Mouse (Mus musculus) kidney, postnatal 0 days (tissue): ENCODE measurements around the gene Polr3b. TPM values are rescaled to one million over a fixed set of nuclear protein-coding genes. Genes with fewer than 3 reads are reported as not detected.

Experiments used
- ATAC-seq: fragments of 200-750 bp; cut with Nextera tagmentation; replicated peaks from 2 replicates; pipeline ENCODE4 v1.8.0; 2017; ENCODE audit warnings: low read depth, moderate number of reproducible peaks, moderate TSS enrichment, moderate library complexity; ENCODE audit not compliant: low FRiP score
- DNase-seq: peaks from one replicate; pipeline ENCODE4 v3.0.0-alpha.2; 2016; ENCODE audit warnings: low spot score
- H3K27ac ChIP-seq: fragments of 300-500 bp; sonication (generic); 2 replicates; pipeline ENCODE4 v1.5.1; 2014; ENCODE audit warnings: mild to moderate bottlenecking
- H3K27me3 ChIP-seq: fragments of 300-500 bp; sonication (generic); 2 replicates; pipeline ENCODE4 v1.6.1; 2014; ENCODE audit warnings: low read length, mixed read lengths; ENCODE audit not compliant: insufficient read depth
- H3K36me3 ChIP-seq: fragments of 300-500 bp; sonication (generic); 2 replicates; pipeline ENCODE4 v1.6.1; 2014; ENCODE audit warnings: low read length, mixed read lengths; ENCODE audit not compliant: insufficient read depth
- H3K4me1 ChIP-seq: fragments of 300-500 bp; sonication (generic); replicated peaks from 2 replicates; pipeline ENCODE4 v1.6.1; 2014; ENCODE audit warnings: antibody characterized with exemption, low read length, mixed read lengths; ENCODE audit not compliant: insufficient read depth
- H3K4me2 ChIP-seq: fragments of 300-500 bp; sonication (generic); 2 replicates; pipeline ENCODE4 v1.6.1; 2014; ENCODE audit warnings: mild to moderate bottlenecking, low read length, moderate library complexity, mixed read lengths
- H3K4me3 ChIP-seq: fragments of 300-500 bp; sonication (generic); replicated peaks from 2 replicates; pipeline ENCODE4 v1.5.1; 2014; ENCODE audit warnings: low read depth, low read length
- H3K9ac ChIP-seq: fragments of 300-500 bp; sonication (generic); 2 replicates; pipeline ENCODE4 v1.6.1; 2014; ENCODE audit warnings: low read depth, low read length
- H3K9me3 ChIP-seq: fragments of 300-500 bp; sonication (generic); replicated peaks from 2 replicates; pipeline ENCODE4 v1.6.1; 2016; ENCODE audit warnings: low read length, inconsistent platforms, mixed read lengths
- CTCF ChIP-seq: IDR thresholded peaks from 2 replicates; pipeline ENCODE4 v1.5.1; 2016; ENCODE audit warnings: antibody characterized with exemption, low read depth, mild to moderate bottlenecking, moderate library complexity
- WGBS: fragments of 180-500 bp; shearing (Covaris S2); extraction: QIAGEN DNeasy Blood & Tissue Kit; methylation state at CpG from one replicate; pipeline ENCODE4 v1.1.7; 2014; 5-methylcytosine and 5-hydroxymethylcytosine counted together
- polyA plus RNA-seq: library from polyadenylated mRNA; unstranded; fragments of >200 nt; fragmentation: Nextera tagmentation; extraction: Ambion mirVana; gene quantifications from 2 replicates; pipeline ENCODE4 v1.2.1, GENCODE M21; 2015

The Polr3b gene
- polyA plus RNA-seq, 1 experiment from 2014 or later = 10.6 TPM

DNA sequence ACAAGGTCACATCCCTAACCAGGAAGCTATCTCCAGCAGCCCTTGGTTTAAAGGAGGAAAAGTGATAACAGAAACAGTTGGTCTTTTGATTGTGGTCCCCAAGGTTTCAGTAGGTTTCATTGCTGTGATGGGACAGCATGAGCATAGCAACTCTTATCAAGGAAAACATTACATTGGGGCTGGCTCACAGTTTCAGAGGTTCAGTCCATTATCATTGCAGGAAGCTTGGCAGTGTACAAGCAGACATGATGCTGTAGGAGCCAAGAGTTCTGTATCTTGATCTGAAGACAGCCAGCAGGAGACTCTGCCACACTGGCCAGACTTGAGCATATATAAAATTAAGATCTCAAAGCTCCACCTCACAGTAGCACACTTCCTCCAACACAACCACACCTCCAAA lies 53.6 kb downstream of the Polr3b start:
- Histone ChIP-seq H3K36me3 (peaks cover 43% of the 10 kb centered on the region), H3K27me3 (no peaks in the 10 kb centered on the region), H3K4me3 (no peak overlapping the region), H3K27ac (no peak overlapping the region), H3K9me3 (no peaks in the 10 kb centered on the region), H3K4me2 (no peak overlapping the region), H3K4me1 (no peaks in the 10 kb centered on the region), H3K9ac (no peak overlapping the region)
- ATAC-seq (no peak), DNase-seq (no peak)
- TF ChIP-seq CTCF = no peak

DNA sequence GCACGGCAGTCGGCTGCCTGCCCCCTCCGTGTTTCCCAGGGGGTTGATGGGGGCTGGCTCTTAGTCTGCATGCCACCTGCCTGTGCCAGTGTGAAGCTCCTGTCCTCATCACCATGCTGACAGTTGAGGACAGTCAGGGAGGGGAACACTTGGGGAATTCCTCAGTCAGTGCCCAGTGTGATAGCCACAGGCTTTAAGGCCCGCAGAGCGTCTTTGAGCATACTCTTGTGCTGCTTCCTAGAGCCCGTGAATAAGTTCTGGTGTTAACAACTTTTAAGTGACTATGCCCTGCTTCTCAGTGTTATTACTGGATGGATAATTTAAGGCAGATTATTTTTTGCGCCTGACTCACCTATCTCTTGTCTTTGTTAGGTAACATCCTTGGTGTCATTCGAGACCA lies 54.4 kb downstream of the Polr3b start:
- H3K4me2 ChIP-seq = no peak overlapping the region
- no peaks in the 10 kb centered on the region for H3K9me3 ChIP-seq
- TF ChIP-seq CTCF = no peak
- no peak overlapping the region for H3K27ac ChIP-seq
- DNase-seq (no peak), ATAC-seq (no peak)
- H3K4me3 ChIP-seq = no peak overlapping the region
- H3K36me3 ChIP-seq = peaks cover 43% of the 10 kb centered on the region
- WGBS = 93% methylated on average over 8 of the region's 8 CpGs
- no peaks in the 10 kb centered on the region for H3K4me1 ChIP-seq
- no peak overlapping the region for H3K9ac ChIP-seq
- H3K27me3 ChIP-seq = no peaks in the 10 kb centered on the region

DNA sequence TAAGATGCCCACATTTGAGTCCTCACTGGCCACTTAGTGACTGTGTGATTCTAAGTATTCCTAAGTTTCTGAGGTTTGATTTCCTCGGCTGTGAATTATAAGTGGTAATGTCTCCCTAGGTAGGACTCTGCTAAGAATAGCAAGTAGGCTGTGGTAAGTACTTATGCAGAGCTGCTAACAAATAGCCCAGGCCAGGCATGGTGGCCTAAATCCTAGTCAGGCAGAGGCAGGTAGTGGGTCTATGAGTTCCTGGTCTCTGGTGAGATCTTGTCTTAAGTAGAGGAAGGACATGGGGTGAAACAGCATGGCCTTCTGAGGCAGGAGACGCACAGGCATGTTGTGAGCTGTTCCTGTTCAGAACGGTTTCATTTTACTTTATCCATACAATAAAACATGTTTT lies 55.8 kb downstream of the Polr3b start:
- no peak for TF ChIP-seq CTCF
- 82% methylated on average over 3 of the region's 3 CpGs for WGBS
- Histone ChIP-seq H3K9ac (no peak overlapping the region), H3K4me3 (no peak overlapping the region), H3K4me1 (no peaks in the 10 kb centered on the region), H3K36me3 (peaks cover 43% of the 10 kb centered on the region), H3K27ac (no peak overlapping the region), H3K4me2 (no peak overlapping the region), H3K9me3 (no peaks in the 10 kb centered on the region), H3K27me3 (no peaks in the 10 kb centered on the region)
- no peak for DNase-seq
- ATAC-seq = no peak

DNA sequence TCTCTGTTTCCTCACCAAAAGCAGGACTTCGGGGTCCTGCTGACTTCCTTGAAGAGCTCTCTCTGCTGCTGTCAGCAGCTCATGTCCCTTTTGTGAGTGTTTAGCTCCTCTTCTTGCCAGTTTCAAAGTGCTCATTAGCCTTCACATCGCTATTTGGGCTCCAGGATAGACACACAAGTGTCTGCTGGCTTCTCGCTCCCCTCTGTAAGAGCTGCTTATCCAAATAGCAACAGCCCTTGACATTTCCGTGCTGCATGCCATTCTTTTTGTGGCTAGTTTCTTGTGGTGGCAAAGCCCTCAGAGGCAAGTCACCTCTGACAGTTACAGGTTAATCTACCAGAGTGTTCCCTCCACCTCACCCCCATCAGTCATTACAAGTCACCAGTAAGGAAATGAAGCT lies 56.3 kb downstream of the Polr3b start:
- Histone ChIP-seq H3K27me3 (no peaks in the 10 kb centered on the region), H3K36me3 (peaks cover 37% of the 10 kb centered on the region), H3K4me3 (no peak overlapping the region), H3K4me2 (no peak overlapping the region), H3K4me1 (no peaks in the 10 kb centered on the region), H3K9ac (no peak overlapping the region), H3K27ac (no peak overlapping the region), H3K9me3 (no peaks in the 10 kb centered on the region)
- WGBS = 92% methylated on average over 4 of the region's 4 CpGs
- ATAC-seq (no peak), DNase-seq (no peak)
- TF ChIP-seq CTCF = no peak

DNA sequence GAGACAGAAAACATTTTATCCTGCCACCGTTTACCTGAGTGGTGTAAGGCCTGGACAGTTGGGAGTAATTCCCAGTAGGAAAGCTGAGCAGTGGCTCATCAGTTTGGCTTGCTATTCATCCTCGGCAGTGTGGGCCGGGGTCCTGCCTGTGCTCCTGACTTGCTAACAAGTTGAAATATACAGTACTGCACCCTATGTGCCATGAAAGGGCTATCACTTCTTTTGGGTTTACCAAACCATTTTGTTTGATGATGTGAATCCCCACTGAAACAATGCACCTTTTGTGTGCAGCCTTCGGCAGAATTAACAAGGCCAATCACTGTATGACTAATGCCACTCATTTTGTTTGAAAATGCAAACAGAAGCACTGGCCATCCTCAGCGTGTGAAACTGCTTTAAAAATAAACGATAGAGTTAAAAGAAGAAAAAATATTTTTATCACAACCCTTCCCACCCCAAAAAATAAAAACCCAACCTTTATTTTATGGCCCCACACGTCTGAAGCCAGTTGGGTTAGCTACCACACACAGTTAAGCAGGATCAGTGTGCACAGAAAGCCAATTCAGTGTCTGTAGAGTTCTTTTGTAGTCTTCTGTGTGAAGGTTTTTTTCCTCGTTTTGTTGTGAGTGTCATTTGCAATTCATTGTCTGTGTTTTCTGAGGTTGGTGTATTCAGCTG lies 63.5 kb downstream of the Polr3b start:
- ATAC-seq (no peak), DNase-seq (no peak)
- Histone ChIP-seq H3K4me1 (no peaks in the 10 kb centered on the region), H3K9ac (no peak overlapping the region), H3K36me3 (no peaks in the 10 kb centered on the region), H3K4me3 (no peak overlapping the region), H3K4me2 (no peak overlapping the region), H3K27me3 (no peaks in the 10 kb centered on the region), H3K9me3 (no peaks in the 10 kb centered on the region), H3K27ac (0 out of 2 replicates have a peak overlapping the region, but pooled peaks have one; percentile 25)
- no peak for TF ChIP-seq CTCF
- 52% methylated on average over 8 of the region's 8 CpGs for WGBS

DNA sequence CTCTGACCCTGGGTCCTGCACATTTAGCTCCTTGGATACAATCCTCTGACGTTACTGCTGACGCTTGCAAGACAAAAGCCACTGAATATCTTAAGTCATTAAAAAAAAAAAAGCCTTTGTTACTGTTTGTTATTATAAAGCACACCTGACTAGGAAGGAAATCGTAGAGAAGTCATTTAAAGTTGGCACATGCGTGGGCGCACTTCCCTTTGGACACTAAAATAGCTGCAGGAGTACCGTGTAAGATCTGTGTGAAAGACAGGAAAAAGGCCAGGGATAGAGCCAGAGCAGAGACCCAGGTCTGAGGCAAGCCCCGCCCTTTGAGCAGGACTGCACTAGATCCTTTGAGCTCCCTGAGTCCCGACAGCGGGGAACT lies 64.0 kb downstream of the Polr3b start:
- no peak overlapping the region for H3K4me3 ChIP-seq
- no peak overlapping the region for H3K9ac ChIP-seq
- 38% methylated on average over 9 of the region's 9 CpGs for WGBS
- no peak for TF ChIP-seq CTCF
- ATAC-seq (no peak), DNase-seq (peak; percentile 47)
- no peaks in the 10 kb centered on the region for H3K27me3 ChIP-seq
- H3K4me2 ChIP-seq = no peak overlapping the region
- no peaks in the 10 kb centered on the region for H3K4me1 ChIP-seq
- H3K9me3 ChIP-seq = no peaks in the 10 kb centered on the region
- H3K36me3 ChIP-seq = no peaks in the 10 kb centered on the region
- H3K27ac ChIP-seq = 0 out of 2 replicates have a peak overlapping the region, but pooled peaks have one; percentile 36

DNA sequence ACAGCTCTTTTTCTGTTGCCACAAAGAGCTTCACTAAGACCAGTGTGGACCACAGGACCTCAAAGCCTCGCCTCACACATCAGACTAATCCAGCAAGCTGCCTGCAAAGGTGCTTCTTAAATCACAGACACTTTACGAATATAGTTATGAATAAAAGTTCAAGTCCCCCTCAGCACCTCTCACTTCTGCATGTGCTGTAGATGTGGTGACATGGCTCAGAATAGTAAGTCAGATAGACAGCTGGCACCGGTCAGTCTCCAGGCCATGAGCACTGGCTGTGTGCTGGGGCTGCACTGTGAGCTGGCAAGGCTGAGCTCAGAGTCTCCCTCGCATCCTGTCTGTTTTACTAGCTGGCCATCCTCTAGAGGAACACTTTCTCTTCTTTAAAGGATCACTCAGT lies 64.6 kb downstream of the Polr3b start:
- ATAC-seq = no peak
- H3K27ac ChIP-seq = 0 out of 2 replicates have a peak overlapping the region, but pooled peaks have one; percentile 36
- H3K36me3 ChIP-seq = no peaks in the 10 kb centered on the region
- H3K4me2 ChIP-seq = no peak overlapping the region
- no peak for DNase-seq
- H3K9me3 ChIP-seq = no peaks in the 10 kb centered on the region
- no peak for TF ChIP-seq CTCF
- 65% methylated on average over 4 of the region's 4 CpGs for WGBS
- no peaks in the 10 kb centered on the region for H3K27me3 ChIP-seq
- H3K4me1 ChIP-seq = no peaks in the 10 kb centered on the region
- H3K9ac ChIP-seq = no peak overlapping the region
- no peak overlapping the region for H3K4me3 ChIP-seq
